Mouse (Mus musculus) retina, postnatal 1 day (tissue): ENCODE data around the gene Kif2c.
A peak's percentile ranks its signal among the peaks of the same experiment; 100 is the strongest.
"Not testable (repeated sequence)": the region's sequence is repeated elsewhere in the genome, so short reads cannot be mapped to it uniquely, and the experiment has no call there.

Source experiments
- DNase-seq: peaks from one replicate; pipeline ENCODE4 v3.0.0-alpha.2; 2012

Kif2c gene

GRCm38 (mm10) chr4:117188969-117189368, 6.5 kb upstream of the Kif2c start:
- DNase-seq, result no peak

GRCm38 (mm10) chr4:117182759-117183096, 289 bp upstream of the Kif2c start:
- not testable (repeated sequence) for DNase-seq

GRCm38 (mm10) chr4:117169936-117170335, 12.5 kb downstream of the Kif2c start:
- DNase-seq, result no peak

- DNase-seq, result no peak
Observed at GRCm38 (mm10) chr4:117161183-117161582, 21.3 kb downstream of the Kif2c start.

GRCm38 (mm10) chr4:117159666-117160065, 22.8 kb downstream of the Kif2c start:
- DNase-seq, result no peak

GRCm38 (mm10) chr4:117156372-117156771, 26.1 kb downstream of the Kif2c start:
- DNase-seq, result no peak

- DNase-seq, result peak; percentile 95
Observed at GRCm38 (mm10) chr4:117155792-117156355, 26.6 kb downstream of the Kif2c start, which contains the start of gene Rps8. Rps8 (minus strand) TSS chr4:117156243.

- DNase-seq, result no peak
Observed at GRCm38 (mm10) chr4:117155020-117155791, 27.2 kb downstream of the Kif2c start.

GRCm38 (mm10) chr4:117152714-117153113, 29.7 kb downstream of the Kif2c start:
- no peak for DNase-seq

GRCm38 (mm10) chr4:117151416-117151815, 31.0 kb downstream of the Kif2c start:
- DNase-seq, result no peak

- no peak for DNase-seq
Observed at GRCm38 (mm10) chr4:117150212-117150733, 32.2 kb downstream of the Kif2c start.

- no peak for DNase-seq
Observed at GRCm38 (mm10) chr4:117149291-117150211, 32.9 kb downstream of the Kif2c start.

- DNase-seq, result no peak
Observed at GRCm38 (mm10) chr4:117148815-117149214, 33.6 kb downstream of the Kif2c start.

GRCm38 (mm10) chr4:117148047-117148713, 34.3 kb downstream of the Kif2c start:
- DNase-seq, result no peak

- peak; percentile 91 for DNase-seq
Observed at GRCm38 (mm10) chr4:117146176-117146575, 36.3 kb downstream of the Kif2c start.

- no peak for DNase-seq
Observed at GRCm38 (mm10) chr4:117145248-117145647, 37.2 kb downstream of the Kif2c start.

GRCm38 (mm10) chr4:117143023-117143422, 39.4 kb downstream of the Kif2c start:
- DNase-seq, result no peak

GRCm38 (mm10) chr4:117140613-117141012, 41.8 kb downstream of the Kif2c start:
- DNase-seq, result peak; percentile 38

GRCm38 (mm10) chr4:117139217-117139612, 43.2 kb downstream of the Kif2c start:
- DNase-seq, result peak; percentile 71

GRCm38 (mm10) chr4:117138295-117139216, 43.9 kb downstream of the Kif2c start:
- DNase-seq, result no peak

- no peak for DNase-seq
Observed at GRCm38 (mm10) chr4:117136034-117136433, 46.4 kb downstream of the Kif2c start.

GRCm38 (mm10) chr4:117134601-117134995, 47.8 kb downstream of the Kif2c start:
- DNase-seq, result no peak
